In the genomic region with DNA sequence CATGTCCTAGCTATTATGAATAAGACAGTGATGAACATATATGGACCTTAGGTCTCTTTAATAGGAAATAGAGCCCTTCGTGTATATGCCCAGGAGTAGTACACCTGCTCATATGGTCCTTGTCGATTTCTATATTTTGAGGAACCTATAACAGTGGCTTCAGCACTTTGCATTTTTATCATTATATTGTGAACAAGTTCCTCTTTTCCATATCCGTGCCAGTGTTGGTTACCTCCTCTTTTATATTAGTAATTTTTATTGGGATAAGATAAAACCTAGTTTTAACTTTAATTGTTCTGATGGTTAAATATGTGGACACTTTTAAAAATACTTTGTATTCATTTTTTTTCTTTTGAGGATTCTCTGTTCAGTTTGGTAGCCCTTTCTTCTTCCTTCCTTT, we compare ENCODE assay signal across 32 mouse cellular contexts.
"Had no signal": no experiment of that assay in that cellular context is flagged by ENCODE, and none has a peak within 500 bp of the region (broad histone marks: within the 10 kb centered on the region; RNA-seq: fewer than 3 reads in every experiment).

No protein-coding gene starts in this region.

- H3K27me3 ChIP-seq: limb, embryonic 12.5 days; limb, embryonic 13.5 days; limb, embryonic 15.5 days; liver, embryonic 12.5 days; liver, embryonic 13.5 days; liver, embryonic 15.5 days; lung, embryonic 15.5 days; megakaryocyte, embryonic 14.5 days; midbrain, embryonic 12.5 days; midbrain, embryonic 13.5 days; midbrain, embryonic 15.5 days; neural tube, embryonic 12.5 days had no signal

- ATAC-seq: liver, embryonic 12.5 days; liver, postnatal 0 days; lung, postnatal 0 days; midbrain, embryonic 13.5 days; midbrain, embryonic 15.5 days; midbrain, embryonic 16.5 days had no signal

- H3K36me3 ChIP-seq: limb, embryonic 10.5 days; limb, embryonic 12.5 days; limb, embryonic 13.5 days; limb, embryonic 15.5 days; liver, embryonic 12.5 days; liver, embryonic 13.5 days; liver, embryonic 15.5 days; lung, embryonic 15.5 days; midbrain, embryonic 10.5 days; midbrain, embryonic 12.5 days; midbrain, embryonic 13.5 days; midbrain, embryonic 15.5 days; neural tube, embryonic 12.5 days had no signal

- H3K4me2 ChIP-seq: limb, embryonic 12.5 days; limb, embryonic 13.5 days; limb, embryonic 15.5 days; liver, embryonic 11.5 days; liver, embryonic 12.5 days; liver, embryonic 13.5 days; liver, embryonic 15.5 days; lung, embryonic 14.5 days; lung, embryonic 15.5 days; midbrain, embryonic 11.5 days; midbrain, embryonic 12.5 days; midbrain, embryonic 13.5 days; midbrain, embryonic 15.5 days; neural tube, embryonic 12.5 days had no signal

- H3K9ac ChIP-seq: limb, embryonic 12.5 days; limb, embryonic 13.5 days; limb, embryonic 15.5 days; liver, embryonic 12.5 days; liver, embryonic 13.5 days; liver, embryonic 14.5 days; liver, embryonic 15.5 days; liver, postnatal 0 days; lung, embryonic 14.5 days; lung, embryonic 15.5 days; midbrain, embryonic 12.5 days; midbrain, embryonic 13.5 days; midbrain, embryonic 15.5 days; neural tube, embryonic 12.5 days had no signal

- H3K4me1 ChIP-seq: limb, embryonic 10.5 days; limb, embryonic 12.5 days; limb, embryonic 13.5 days; limb, embryonic 15.5 days; liver, embryonic 12.5 days; liver, embryonic 13.5 days; liver, embryonic 15.5 days; lung, embryonic 15.5 days; megakaryocyte, embryonic 14.5 days; midbrain, embryonic 10.5 days; midbrain, embryonic 12.5 days; midbrain, embryonic 13.5 days; midbrain, embryonic 15.5 days; neural tube, embryonic 12.5 days had no signal

- H3K9me3 ChIP-seq: limb, embryonic 10.5 days; limb, embryonic 12.5 days; limb, embryonic 13.5 days; limb, embryonic 15.5 days; liver, embryonic 12.5 days; liver, embryonic 13.5 days; liver, embryonic 15.5 days; lung, embryonic 15.5 days; megakaryocyte, embryonic 14.5 days; midbrain, embryonic 10.5 days; midbrain, embryonic 12.5 days; midbrain, embryonic 13.5 days; midbrain, embryonic 15.5 days; neural tube, embryonic 12.5 days had no signal

- H3K27ac ChIP-seq: limb, embryonic 10.5 days; limb, embryonic 12.5 days; limb, embryonic 13.5 days; limb, embryonic 15.5 days; liver, embryonic 12.5 days; liver, embryonic 13.5 days; liver, embryonic 14.5 days; liver, embryonic 15.5 days; lung, embryonic 15.5 days; macrophage; midbrain, embryonic 10.5 days; midbrain, embryonic 12.5 days; midbrain, embryonic 13.5 days; midbrain, embryonic 15.5 days; neural tube, embryonic 12.5 days had no signal

- H3K4me3 ChIP-seq: limb, embryonic 10.5 days; limb, embryonic 12.5 days; limb, embryonic 13.5 days; limb, embryonic 15.5 days; liver, embryonic 12.5 days; liver, embryonic 13.5 days; liver, embryonic 15.5 days; lung, embryonic 15.5 days; megakaryocyte, embryonic 14.5 days; midbrain, embryonic 10.5 days; midbrain, embryonic 12.5 days; midbrain, embryonic 13.5 days; midbrain, embryonic 15.5 days; myocyte; neural tube, embryonic 12.5 days had no signal

- DNase-seq: left cerebral cortex, postnatal 4 days; liver; liver, embryonic 13.5 days; liver, postnatal 0 days; lung, adult 18-20 months; lung, adult 2 months; lung, embryonic 14.5 days; lung, postnatal 10 days; lung, postnatal 14 days; lung, postnatal 36 days; lung, postnatal 4 days; midbrain, embryonic 14.5 days had no signal
